Mouse (Mus musculus): ENCODE measurements around the gene Soga1. TPM values are rescaled to one million over a fixed set of nuclear protein-coding genes. Genes with fewer than 3 reads are reported as not detected.

Gene Soga1
- 5.7 and 7.8 TPM in 2 replicates for polyA plus RNA-seq (2016; fragmentation: Nextera tagmentation; extraction: Ambion mirVana)

- Histone ChIP-seq H3K4me3 (peak within 1 kb of the TSS; percentile 96), H3K9ac (peak within 1 kb of the TSS; percentile 98), H3K27me3 (no peaks in the 10 kb centered on the region), H3K4me1 (peaks cover 40% of the 10 kb centered on the region), H3K4me2 (replicated peaks) (peak within 1 kb of the TSS; percentile 89), H3K36me3 (no peaks in the 10 kb centered on the region), H3K9me3 (no peaks in the 10 kb centered on the region), H3K27ac (peak within 1 kb of the TSS; percentile 98)
- under 1% methylated on average over 78 of the region's 136 CpGs for WGBS
- ATAC-seq (ENCODE audit: insufficient number of reproducible peaks, insufficient read depth, low FRiP score, low TSS enrichment): peak; percentile 84
These were observed at the start of gene Soga1 for GRCm38 (mm10) chr2:157078793-157079700. Gene Soga1 (minus strand): TSS chr2:157079254.

DNA sequence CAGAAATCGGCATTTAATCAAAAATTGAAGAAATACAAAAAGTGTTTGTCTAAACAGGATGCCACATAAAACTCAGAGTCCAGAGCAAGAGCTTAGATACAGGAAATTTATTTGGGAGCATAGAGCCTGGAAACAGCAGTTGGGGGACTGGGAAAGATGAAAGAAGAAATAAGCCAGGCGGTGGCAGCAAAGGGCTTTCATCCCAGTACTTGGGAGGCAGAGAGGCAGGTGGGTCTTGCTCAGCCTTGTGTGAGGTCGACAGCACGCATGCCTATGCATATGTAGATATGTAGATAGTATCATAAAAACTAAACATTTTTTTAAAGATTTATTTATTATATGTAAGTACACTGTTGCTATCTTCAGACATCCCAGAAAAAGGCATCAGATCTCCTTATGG lies 49.0 kb upstream of the Soga1 start:
- Histone ChIP-seq H3K9me3 (no peaks in the 10 kb centered on the region), H3K4me1 (no peaks in the 10 kb centered on the region), H3K4me3 (no peak overlapping the region), H3K36me3 (peaks cover 23% of the 10 kb centered on the region; the same call in 1 of the 2 replicates), H3K9ac (no peak overlapping the region), H3K27ac (no peak overlapping the region), H3K27me3 (no peaks in the 10 kb centered on the region), H3K4me2 (replicated peaks) (no peak overlapping the region)
- WGBS: 65% methylated on average over 4 of the region's 4 CpGs
- no peak for ATAC-seq (ENCODE audit: insufficient number of reproducible peaks, insufficient read depth, low FRiP score, low TSS enrichment)

DNA sequence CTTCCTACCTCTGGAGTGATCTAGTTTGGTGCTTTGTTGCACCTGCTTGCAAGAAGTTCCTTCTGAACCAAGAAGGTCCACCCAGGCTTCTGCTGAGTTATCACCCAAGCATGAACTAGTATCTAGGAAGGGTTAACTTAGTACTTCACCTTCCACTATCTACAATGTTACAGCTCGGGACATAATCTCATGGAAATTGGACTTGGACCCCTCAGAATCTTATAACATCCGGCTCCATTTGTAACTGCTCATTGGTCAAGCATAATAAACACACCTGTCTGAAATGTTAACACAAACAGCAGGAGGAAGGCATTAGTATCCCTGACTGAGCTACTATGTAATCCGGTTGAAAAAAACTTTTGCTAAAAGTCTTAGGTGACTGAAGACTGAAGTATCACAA lies 48.3 kb upstream of the Soga1 start:
- no peak overlapping the region for H3K4me2 ChIP-seq (replicated peaks)
- H3K27me3 ChIP-seq: no peaks in the 10 kb centered on the region
- no peaks in the 10 kb centered on the region for H3K4me1 ChIP-seq
- H3K9ac ChIP-seq: no peak overlapping the region
- H3K27ac ChIP-seq: no peak overlapping the region
- no peaks in the 10 kb centered on the region for H3K9me3 ChIP-seq
- peaks cover 23% of the 10 kb centered on the region; the same call in 1 of the 2 replicates for H3K36me3 ChIP-seq
- no peak for ATAC-seq (ENCODE audit: insufficient number of reproducible peaks, insufficient read depth, low FRiP score, low TSS enrichment)
- WGBS: 88% methylated on average over 3 of the region's 3 CpGs
- H3K4me3 ChIP-seq: no peak overlapping the region

DNA sequence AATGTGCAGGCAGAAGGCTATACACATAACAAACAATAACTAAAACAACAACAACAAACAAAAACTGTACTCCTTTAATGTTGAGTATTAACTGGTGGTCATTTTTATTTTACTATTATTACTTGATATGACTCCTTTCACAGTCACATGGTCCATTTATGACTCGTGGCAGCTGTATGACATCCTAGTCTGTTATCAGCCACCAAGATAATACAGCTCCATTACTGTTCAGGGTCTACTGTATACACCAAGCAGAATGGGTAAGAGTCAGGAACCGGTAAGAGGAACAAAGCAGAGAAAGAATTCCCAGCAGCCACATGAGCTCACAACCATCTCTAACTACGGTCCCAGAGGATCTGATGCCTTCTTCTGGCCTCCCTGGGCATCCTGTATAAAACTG lies 46.2 kb upstream of the Soga1 start:
- no peak overlapping the region for H3K9ac ChIP-seq
- no peak overlapping the region for H3K27ac ChIP-seq
- ATAC-seq (ENCODE audit: insufficient number of reproducible peaks, insufficient read depth, low FRiP score, low TSS enrichment): no peak
- H3K36me3 ChIP-seq: peaks cover 35% of the 10 kb centered on the region
- H3K9me3 ChIP-seq: no peaks in the 10 kb centered on the region
- WGBS: 91% methylated on average over 3 of the region's 3 CpGs
- H3K4me2 ChIP-seq (replicated peaks): no peak overlapping the region
- no peaks in the 10 kb centered on the region for H3K4me1 ChIP-seq
- no peaks in the 10 kb centered on the region for H3K27me3 ChIP-seq
- no peak overlapping the region for H3K4me3 ChIP-seq

GRCm38 (mm10) chr2:157121766-157122165 lies 42.7 kb upstream of the Soga1 start:
- peaks cover 40% of the 10 kb centered on the region for H3K36me3 ChIP-seq
- H3K27ac ChIP-seq: no peak overlapping the region
- H3K4me3 ChIP-seq: no peak overlapping the region

DNA sequence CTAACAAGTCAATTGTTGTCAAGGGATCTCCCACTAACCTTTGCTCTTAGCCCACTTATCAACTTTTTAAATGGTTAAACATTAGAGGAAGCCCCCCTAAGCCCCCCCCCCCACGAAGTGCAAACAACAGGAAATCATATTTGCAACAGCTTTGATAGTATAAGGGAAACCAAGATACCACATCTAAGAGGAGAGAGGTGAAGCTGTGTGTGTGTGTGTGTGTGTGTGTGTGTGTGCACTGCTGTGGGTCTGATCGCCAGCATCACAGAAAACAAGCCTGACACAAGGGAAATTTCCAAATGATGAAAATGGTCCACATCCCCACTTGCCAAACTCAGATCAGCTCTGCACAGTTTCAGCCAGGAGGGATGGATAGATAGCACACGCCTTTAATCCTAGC lies 40.0 kb upstream of the Soga1 start:
- H3K27me3 ChIP-seq: no peaks in the 10 kb centered on the region
- ATAC-seq (ENCODE audit: insufficient number of reproducible peaks, insufficient read depth, low FRiP score, low TSS enrichment): no peak
- H3K4me1 ChIP-seq: no peaks in the 10 kb centered on the region
- no peak overlapping the region for H3K27ac ChIP-seq
- no peaks in the 10 kb centered on the region for H3K9me3 ChIP-seq
- no peak overlapping the region for H3K4me3 ChIP-seq
- H3K4me2 ChIP-seq (replicated peaks): no peak overlapping the region
- peaks cover 27% of the 10 kb centered on the region for H3K36me3 ChIP-seq
- 68% methylated on average over 3 of the region's 3 CpGs for WGBS
- no peak overlapping the region for H3K9ac ChIP-seq

More at GRCm38 (mm10) chr2:157121766-157122165, 42.7 kb upstream of the Soga1 start:
- Histone ChIP-seq H3K4me1 (no peaks in the 10 kb centered on the region), H3K4me2 (replicated peaks) (no peak overlapping the region), H3K27me3 (no peaks in the 10 kb centered on the region), H3K9me3 (no peaks in the 10 kb centered on the region), H3K9ac (no peak overlapping the region)
- WGBS: 91% methylated on average over 8 of the region's 8 CpGs
- no peak for ATAC-seq (ENCODE audit: insufficient number of reproducible peaks, insufficient read depth, low FRiP score, low TSS enrichment)

- peaks cover 32% of the 10 kb centered on the region for H3K36me3 ChIP-seq
These were observed 39.5 kb upstream of the Soga1 start for GRCm38 (mm10) chr2:157118556-157118955.

DNA sequence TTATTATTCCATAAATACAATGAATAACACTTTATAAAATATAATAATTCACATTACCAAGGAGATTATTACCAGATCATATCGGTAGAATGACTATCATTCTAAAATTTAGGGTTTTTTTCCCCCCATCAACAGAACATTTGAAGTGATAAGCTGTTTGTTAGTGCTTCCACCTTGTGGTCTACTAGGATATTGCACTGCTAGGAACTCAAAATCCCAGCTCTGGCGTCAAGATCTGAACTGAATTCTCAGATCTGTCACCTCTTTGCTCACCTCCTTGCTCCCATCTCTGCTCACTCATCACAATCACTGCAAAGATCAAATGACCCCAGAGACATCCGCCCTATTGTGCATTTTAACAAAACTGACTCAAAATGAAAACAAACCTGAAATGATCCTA lies 37.9 kb upstream of the Soga1 start:
- no peak for ATAC-seq (ENCODE audit: insufficient number of reproducible peaks, insufficient read depth, low FRiP score, low TSS enrichment)
- peaks cover 42% of the 10 kb centered on the region for H3K36me3 ChIP-seq
- 23% methylated on average over 3 of the region's 3 CpGs for WGBS

More at GRCm38 (mm10) chr2:157118556-157118955, 39.5 kb upstream of the Soga1 start:
- H3K9ac ChIP-seq: no peak overlapping the region
- no peak overlapping the region for H3K27ac ChIP-seq
- no peaks in the 10 kb centered on the region for H3K4me1 ChIP-seq
- no peaks in the 10 kb centered on the region for H3K9me3 ChIP-seq
- H3K4me2 ChIP-seq (replicated peaks): no peak overlapping the region
- ATAC-seq (ENCODE audit: insufficient number of reproducible peaks, insufficient read depth, low FRiP score, low TSS enrichment): no peak
- H3K27me3 ChIP-seq: no peaks in the 10 kb centered on the region
- H3K4me3 ChIP-seq: no peak overlapping the region
- 82% methylated on average over 4 of the region's 4 CpGs for WGBS

DNA sequence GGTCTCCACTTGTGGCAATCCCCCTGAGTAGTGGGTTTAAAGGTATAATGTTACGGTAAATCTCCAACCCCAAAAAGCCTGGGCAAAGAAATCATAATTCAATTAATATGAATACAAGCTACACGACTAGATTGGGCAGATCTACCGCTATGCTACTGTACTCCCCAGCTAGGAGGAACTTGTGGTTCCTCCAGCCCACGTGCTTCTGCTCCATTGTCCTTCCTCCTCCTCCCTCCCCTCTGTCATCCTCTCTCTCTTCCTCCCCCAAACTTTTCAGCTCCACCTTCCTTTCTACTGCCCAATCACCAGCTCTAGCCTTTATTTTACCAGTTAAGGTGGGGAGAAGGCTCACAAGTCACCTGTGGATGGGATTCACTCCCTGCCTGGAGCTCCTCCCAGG lies 29.2 kb upstream of the Soga1 start:
- Histone ChIP-seq H3K27ac (no peak overlapping the region), H3K9me3 (no peaks in the 10 kb centered on the region), H3K4me3 (no peak overlapping the region), H3K27me3 (no peaks in the 10 kb centered on the region), H3K36me3 (peaks cover 50% of the 10 kb centered on the region), H3K4me1 (no peaks in the 10 kb centered on the region), H3K4me2 (replicated peaks) (no peak overlapping the region), H3K9ac (no peak overlapping the region)
- no peak for ATAC-seq (ENCODE audit: insufficient number of reproducible peaks, insufficient read depth, low FRiP score, low TSS enrichment)
- 86% methylated on average over 4 of the region's 4 CpGs for WGBS

More for the DNA sequence above, 37.9 kb upstream of the Soga1 start:
- Histone ChIP-seq H3K27ac (no peak overlapping the region), H3K4me3 (no peak overlapping the region), H3K4me1 (no peaks in the 10 kb centered on the region), H3K9ac (no peak overlapping the region), H3K27me3 (no peaks in the 10 kb centered on the region), H3K4me2 (replicated peaks) (no peak overlapping the region), H3K9me3 (no peaks in the 10 kb centered on the region)

GRCm38 (mm10) chr2:157104454-157104853 lies 25.4 kb upstream of the Soga1 start:
- WGBS: 93% methylated on average over 8 of the region's 8 CpGs
- Histone ChIP-seq H3K9ac (no peak overlapping the region), H3K27ac (no peak overlapping the region), H3K36me3 (peaks cover 55% of the 10 kb centered on the region), H3K4me1 (no peaks in the 10 kb centered on the region), H3K4me2 (replicated peaks) (no peak overlapping the region), H3K27me3 (no peaks in the 10 kb centered on the region), H3K9me3 (no peaks in the 10 kb centered on the region), H3K4me3 (no peak overlapping the region)
- no peak for ATAC-seq (ENCODE audit: insufficient number of reproducible peaks, insufficient read depth, low FRiP score, low TSS enrichment)

GRCm38 (mm10) chr2:157102256-157102655 lies 23.2 kb upstream of the Soga1 start:
- no peak overlapping the region for H3K9ac ChIP-seq
- H3K4me1 ChIP-seq: no peaks in the 10 kb centered on the region
- no peaks in the 10 kb centered on the region for H3K27me3 ChIP-seq
- ATAC-seq (ENCODE audit: insufficient number of reproducible peaks, insufficient read depth, low FRiP score, low TSS enrichment): no peak
- no peak overlapping the region for H3K4me2 ChIP-seq (replicated peaks)
- H3K9me3 ChIP-seq: no peaks in the 10 kb centered on the region
- H3K36me3 ChIP-seq: peaks cover 49% of the 10 kb centered on the region
- no peak overlapping the region for H3K4me3 ChIP-seq
- WGBS: 79% methylated on average over 2 of the region's 2 CpGs
- H3K27ac ChIP-seq: no peak overlapping the region

GRCm38 (mm10) chr2:157101650-157102049 lies 22.6 kb upstream of the Soga1 start:
- Histone ChIP-seq H3K4me3 (no peak overlapping the region), H3K27ac (no peak overlapping the region), H3K9ac (no peak overlapping the region), H3K27me3 (no peaks in the 10 kb centered on the region), H3K9me3 (no peaks in the 10 kb centered on the region), H3K4me1 (no peaks in the 10 kb centered on the region), H3K36me3 (peaks cover 45% of the 10 kb centered on the region), H3K4me2 (replicated peaks) (no peak overlapping the region)
- no peak for ATAC-seq (ENCODE audit: insufficient number of reproducible peaks, insufficient read depth, low FRiP score, low TSS enrichment)
- 96% methylated on average over 9 of the region's 9 CpGs for WGBS

Measured in embryonic facial prominence, embryonic 12.5 days (tissue).